Mouse (Mus musculus) olfactory bulb, adult 2 months (tissue): Measurements from ENCODE around the gene Lyl1.

Source experiments
- CTCF ChIP-seq: fragments of 200-500 bp; IDR thresholded peaks from 2 replicates; pipeline ENCODE4 v1.5.1; 2012; ENCODE audit warnings: low read depth, mild to moderate bottlenecking, low read length, moderate library complexity; ENCODE audit not compliant: insufficient read depth
- POLR2A ChIP-seq: fragments of 200-500 bp; IDR thresholded peaks from 2 replicates; pipeline ENCODE4 v1.6.1; 2012; ENCODE audit warnings: mild to moderate bottlenecking, low read depth, low read length, moderate library complexity; ENCODE audit not compliant: insufficient read depth

GRCm38 (mm10) chr8:84661458-84661871 lies 39.8 kb upstream of the Lyl1 start:
- TF ChIP-seq CTCF: no peak
- no peak for TF ChIP-seq POLR2A
